Mouse (Mus musculus) E14TG2a.4 (cell line): ENCODE measurements around the gene Cdhr2.

Experiments
- CTCF ChIP-seq: conservative IDR thresholded peaks from 2 replicates; pipeline ENCODE4 v1.5.1; 2014; ENCODE audit warnings: low read length
- NANOG ChIP-seq: IDR thresholded peaks from 2 replicates; pipeline ENCODE4 v1.6.1; 2014; ENCODE audit warnings: borderline replicate concordance, low read length, mixed read lengths
- POU5F1 ChIP-seq: IDR thresholded peaks from 2 replicates; pipeline ENCODE4 v1.6.1; 2014; ENCODE audit warnings: low read length, borderline replicate concordance

GRCm38 (mm10) chr13:54748190-54748589, 46.9 kb downstream of the Cdhr2 start:
- TF ChIP-seq POU5F1 (no peak), CTCF (no peak), NANOG (no peak)
